Mouse (Mus musculus): ENCODE measurements at regions not wholly inside any gene's neighbourhood (a gene's known extent, or its start where the extent isn't known, plus 50 kb on each side); places are given as distances from the start of the nearest gene placed in this dataset.
"Not testable (repeated sequence)": the region's sequence is repeated elsewhere in the genome, so short reads cannot be mapped to it uniquely, and the experiment has no call there.

DNA sequence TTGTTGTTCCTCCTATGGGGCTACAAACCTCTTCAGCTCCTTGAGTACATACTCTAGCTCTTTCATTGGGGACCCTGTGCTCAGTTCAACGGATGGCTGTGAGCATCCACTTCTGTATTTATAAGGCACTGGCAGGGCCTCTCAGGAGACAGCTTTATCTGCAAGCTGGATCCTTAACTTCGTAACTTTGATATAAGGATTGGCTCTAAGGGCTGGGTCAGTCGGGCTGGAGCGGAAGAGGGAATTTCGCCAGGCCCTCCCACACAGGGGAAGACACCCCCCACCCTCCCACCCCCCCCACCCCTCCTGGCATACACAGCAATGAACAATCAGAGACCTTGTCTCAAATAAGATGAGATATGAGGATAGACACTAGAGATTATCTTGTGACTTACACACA, 304.3 kb upstream of the Chordc1 start:
- H3K27me3 ChIP-seq (ENCODE audit: poor library complexity, severe bottlenecking): no peaks in the 10 kb centered on the region
- peak; percentile 41 for DNase-seq (ENCODE audit: extremely low spot score, low spot score)
- H3K36me3 ChIP-seq (replicated peaks): no peaks in the 10 kb centered on the region
- no peak overlapping the region for H3K27ac ChIP-seq
- no peaks in the 10 kb centered on the region for H3K4me1 ChIP-seq
- H3K4me3 ChIP-seq: no peak overlapping the region
- WGBS: 80% methylated on average over 5 of the region's 5 CpGs
- H3K9me3 ChIP-seq: no peaks in the 10 kb centered on the region

DNA sequence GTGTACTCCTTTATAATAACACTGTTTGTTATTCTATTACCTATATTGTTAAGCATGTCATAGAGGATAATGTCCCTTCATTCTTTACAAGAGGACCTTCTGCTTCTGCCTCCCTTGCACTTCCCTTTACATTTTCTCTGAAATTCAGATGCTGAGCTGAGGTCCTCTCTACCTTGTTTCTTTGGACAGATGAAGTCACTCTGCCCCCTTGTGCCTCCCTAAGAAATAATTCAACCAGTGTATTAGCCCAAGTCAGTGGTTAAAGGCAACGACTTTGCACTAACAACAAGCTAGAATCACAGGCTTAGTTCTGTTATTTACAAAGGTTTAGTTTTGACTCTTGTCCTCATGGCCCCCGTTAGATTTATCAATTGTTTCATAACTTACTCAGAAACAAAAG, 289.4 kb upstream of the Chordc1 start:
- no peak for DNase-seq (ENCODE audit: extremely low spot score, low spot score)
- Histone ChIP-seq H3K4me3 (no peak overlapping the region), H3K4me1 (no peaks in the 10 kb centered on the region), H3K27me3 (ENCODE audit: poor library complexity, severe bottlenecking) (no peaks in the 10 kb centered on the region), H3K9me3 (no peaks in the 10 kb centered on the region), H3K36me3 (replicated peaks) (no peaks in the 10 kb centered on the region), H3K27ac (no peak overlapping the region)
- WGBS: 54% methylated on average over 2 of the region's 2 CpGs

DNA sequence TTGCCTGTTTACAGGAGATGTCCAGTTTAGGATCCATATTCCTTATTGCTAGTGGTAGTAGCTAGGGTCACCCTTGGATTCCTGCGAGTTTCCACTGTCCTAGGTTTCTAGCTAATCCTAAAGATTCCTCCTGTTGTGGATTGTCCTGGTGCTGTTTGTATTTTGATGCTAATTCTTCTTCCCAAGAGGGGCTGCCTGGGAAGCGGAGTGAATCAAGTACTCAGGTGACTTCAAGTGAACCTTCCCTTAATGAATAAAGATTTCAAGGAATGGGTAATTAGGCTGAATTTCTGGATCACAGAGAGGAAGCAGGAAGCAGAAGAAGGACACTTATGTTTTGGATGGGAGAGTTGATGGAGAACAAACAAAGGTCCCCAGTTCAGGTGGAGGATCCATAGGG, 250.6 kb upstream of the Chordc1 start:
- 54% methylated on average over 2 of the region's 2 CpGs for WGBS
- Histone ChIP-seq H3K4me1 (no peaks in the 10 kb centered on the region), H3K27ac (no peak overlapping the region), H3K36me3 (replicated peaks) (no peaks in the 10 kb centered on the region), H3K9me3 (no peaks in the 10 kb centered on the region), H3K4me3 (no peak overlapping the region), H3K27me3 (ENCODE audit: poor library complexity, severe bottlenecking) (no peaks in the 10 kb centered on the region)
- no peak for DNase-seq (ENCODE audit: extremely low spot score, low spot score)

- not testable (repeated sequence) for H3K27ac ChIP-seq; H3K4me1 ChIP-seq; H3K27me3 ChIP-seq (ENCODE audit: poor library complexity, severe bottlenecking); DNase-seq (ENCODE audit: extremely low spot score, low spot score); H3K36me3 ChIP-seq (replicated peaks); H3K4me3 ChIP-seq; H3K9me3 ChIP-seq
- 90% methylated on average over 3 of the region's 3 CpGs for WGBS
Observed at GRCm38 (mm10) chr9:18042636-18043035, 249.3 kb upstream of the Chordc1 start.

- Histone ChIP-seq H3K27ac (no peak overlapping the region), H3K9me3 (no peaks in the 10 kb centered on the region), H3K27me3 (ENCODE audit: poor library complexity, severe bottlenecking) (no peaks in the 10 kb centered on the region), H3K4me3 (no peak overlapping the region), H3K4me1 (no peaks in the 10 kb centered on the region), H3K36me3 (replicated peaks) (no peaks in the 10 kb centered on the region)
- no peak for DNase-seq (ENCODE audit: extremely low spot score, low spot score)
Observed at GRCm38 (mm10) chr9:18076942-18077341, 215.0 kb upstream of the Chordc1 start.

- DNase-seq (ENCODE audit: extremely low spot score, low spot score); H3K27ac ChIP-seq: not testable (repeated sequence)
- WGBS: 86% methylated on average over 5 of the region's 5 CpGs
Observed at GRCm38 (mm10) chr9:18078446-18078845, 213.5 kb upstream of the Chordc1 start.

GRCm38 (mm10) chr9:18079120-18079519, 212.8 kb upstream of the Chordc1 start:
- H3K27me3 ChIP-seq (ENCODE audit: poor library complexity, severe bottlenecking); H3K4me3 ChIP-seq; H3K27ac ChIP-seq; H3K4me1 ChIP-seq; H3K9me3 ChIP-seq; H3K36me3 ChIP-seq (replicated peaks); DNase-seq (ENCODE audit: extremely low spot score, low spot score): not testable (repeated sequence)
- WGBS: 73% methylated on average over 1 of the region's 1 CpGs

More at GRCm38 (mm10) chr9:18078446-18078845, 213.5 kb upstream of the Chordc1 start:
- not testable (repeated sequence) for H3K9me3 ChIP-seq; H3K36me3 ChIP-seq (replicated peaks); H3K4me3 ChIP-seq; H3K27me3 ChIP-seq (ENCODE audit: poor library complexity, severe bottlenecking); H3K4me1 ChIP-seq

All from forebrain, embryonic 10.5 days (tissue).